Mouse (Mus musculus) embryo, embryonic 11.5 days (tissue): ENCODE results near the gene Zmynd10.
"Not testable (repeated sequence)": the region's sequence is repeated elsewhere in the genome, so short reads cannot be mapped to it uniquely, and the experiment has no call there.

Source experiments
- DNase-seq: peaks from one replicate; pipeline ENCODE4 v3.0.0-alpha.2; 2012; ENCODE audit warnings: low read depth, low spot score

Gene Zmynd10

DNA sequence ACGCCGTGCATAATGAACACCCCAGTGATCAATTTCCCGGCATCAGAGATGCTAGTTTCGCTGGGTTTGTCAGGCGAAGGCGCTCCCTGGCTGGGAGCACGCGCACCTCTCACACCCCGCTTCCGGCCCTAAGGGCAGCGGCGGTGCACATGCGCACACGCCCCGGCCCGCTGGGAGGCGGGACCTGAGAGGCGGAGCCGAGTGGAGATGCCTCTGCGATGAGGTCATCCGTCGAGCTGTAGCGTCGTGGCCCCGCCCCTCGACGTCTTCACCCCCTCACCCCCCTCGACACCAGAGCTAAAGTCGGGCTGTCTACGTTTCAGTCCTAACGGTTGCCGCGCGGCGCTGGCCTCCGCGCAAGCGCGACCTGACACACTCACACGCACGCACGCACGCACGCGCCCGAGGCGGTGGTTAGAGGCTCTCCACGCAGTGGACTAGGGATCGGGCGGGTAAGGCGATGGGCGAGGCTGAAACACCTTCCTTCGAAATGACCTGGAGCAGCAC lies 7.3 kb downstream of the Zmynd10 start:
- peak; percentile 99 for DNase-seq

DNA sequence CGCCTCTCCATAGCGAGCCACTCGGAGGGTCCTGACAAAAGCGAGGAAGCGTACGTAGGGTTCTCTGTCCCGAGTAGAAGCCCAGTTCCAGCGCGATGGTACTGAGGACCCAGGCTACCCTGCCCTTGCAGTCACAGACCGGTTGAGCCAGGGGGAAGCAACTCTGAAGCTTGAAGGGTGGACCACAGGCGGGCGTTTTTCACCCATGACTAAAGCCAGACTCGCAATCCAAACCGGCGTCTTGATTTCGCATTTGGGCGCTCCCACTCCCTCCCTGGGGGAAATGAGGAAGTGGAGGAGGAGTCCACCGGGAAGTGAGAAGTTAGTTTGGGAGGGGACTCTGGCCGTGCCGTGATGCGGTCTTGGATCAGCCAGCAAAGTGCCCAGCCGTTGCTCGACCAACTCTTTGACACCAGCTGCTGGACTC lies 7.9 kb downstream of the Zmynd10 start:
- no peak for DNase-seq

DNA sequence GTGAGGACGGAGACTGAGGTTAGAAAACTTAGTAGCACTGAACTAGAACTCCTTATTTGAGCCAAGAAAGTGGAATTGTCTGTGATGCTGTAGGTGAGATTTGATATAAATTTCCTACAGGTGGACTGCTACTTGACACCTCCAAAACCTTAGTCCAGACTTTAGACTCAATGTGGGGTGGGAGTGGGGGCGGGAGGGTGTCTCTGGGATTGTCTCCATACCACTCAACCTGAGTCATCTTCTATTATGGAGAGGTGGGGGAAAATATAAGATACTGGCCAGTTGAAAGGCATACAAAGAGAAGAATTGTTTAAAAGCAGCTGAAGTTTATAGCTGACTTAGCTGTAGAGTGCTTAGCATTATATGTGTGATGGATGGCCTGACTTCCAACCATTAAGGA lies 8.6 kb downstream of the Zmynd10 start:
- no peak for DNase-seq

DNA sequence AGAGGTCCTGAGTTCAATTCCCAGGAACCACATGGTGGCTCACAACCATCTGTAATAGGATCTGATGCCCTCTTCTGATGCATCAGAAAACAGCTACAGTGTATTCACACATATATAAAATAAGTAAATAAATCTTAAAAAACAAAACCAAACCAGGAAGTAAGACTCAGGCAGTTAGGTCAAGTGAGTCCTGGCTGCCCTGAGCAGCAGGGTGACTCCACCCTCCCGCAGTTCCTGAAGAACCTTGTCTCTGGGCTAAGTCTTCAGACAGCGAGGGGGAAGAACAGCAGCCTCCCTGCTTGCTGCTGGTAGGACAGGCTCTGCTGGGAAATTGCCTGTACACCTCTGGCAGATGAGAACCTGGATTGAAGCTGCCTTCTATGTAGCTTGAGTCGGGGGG lies 9.2 kb downstream of the Zmynd10 start:
- DNase-seq, result no peak

DNA sequence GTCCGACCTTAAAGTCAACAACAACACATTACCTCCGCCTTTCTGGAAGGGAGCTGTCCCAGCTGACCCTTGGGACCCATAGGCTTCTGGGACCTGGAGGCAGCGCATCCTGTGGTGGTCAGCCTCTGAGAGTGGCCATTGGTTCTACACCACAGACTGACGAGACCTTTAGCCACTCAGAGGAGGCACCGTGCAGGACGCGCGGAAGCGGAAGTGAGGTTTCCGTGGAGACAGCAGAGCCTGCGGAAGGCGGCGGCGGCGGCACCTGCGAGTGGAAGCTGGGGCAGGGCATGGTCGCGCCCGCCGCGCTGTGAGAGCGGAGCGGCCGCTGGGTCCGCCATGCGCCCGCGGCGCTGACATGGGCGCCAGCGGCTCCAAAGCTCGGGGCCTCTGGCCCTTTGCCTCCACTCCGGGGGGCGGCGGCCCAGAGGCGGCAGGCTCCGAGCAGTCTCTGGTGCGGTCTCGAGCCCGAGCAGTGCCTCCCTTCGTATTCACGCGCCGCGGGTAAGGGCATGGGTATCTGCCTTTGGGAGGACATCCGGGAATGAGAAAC lies 16.0 kb downstream of the Zmynd10 start, which contains the start of gene Tusc2:
Tusc2 (plus strand) TSS at position 227 of the 553 bp plus-strand sequence.
- DNase-seq, result peak; percentile 88

DNA sequence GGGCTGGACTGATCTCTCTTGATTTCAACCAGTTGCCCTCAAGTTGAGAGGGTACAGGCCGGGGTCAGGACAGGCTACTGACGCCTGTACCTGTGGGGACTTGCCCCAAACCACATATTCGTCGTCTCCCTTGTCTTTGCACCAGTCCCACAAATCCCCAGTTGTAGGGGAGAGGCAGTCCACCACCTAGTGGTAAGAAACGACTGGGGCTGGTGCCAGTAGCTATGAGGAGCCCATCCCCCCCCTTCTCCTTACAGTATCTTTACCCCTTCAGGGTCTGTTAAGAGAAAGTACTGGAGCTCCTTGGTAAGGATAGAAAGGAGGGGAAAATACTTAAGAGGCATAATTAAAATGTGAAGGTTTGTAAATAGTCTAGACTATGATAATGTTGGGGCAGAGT lies 18.5 kb downstream of the Zmynd10 start:
- DNase-seq, result not testable (repeated sequence)

DNA sequence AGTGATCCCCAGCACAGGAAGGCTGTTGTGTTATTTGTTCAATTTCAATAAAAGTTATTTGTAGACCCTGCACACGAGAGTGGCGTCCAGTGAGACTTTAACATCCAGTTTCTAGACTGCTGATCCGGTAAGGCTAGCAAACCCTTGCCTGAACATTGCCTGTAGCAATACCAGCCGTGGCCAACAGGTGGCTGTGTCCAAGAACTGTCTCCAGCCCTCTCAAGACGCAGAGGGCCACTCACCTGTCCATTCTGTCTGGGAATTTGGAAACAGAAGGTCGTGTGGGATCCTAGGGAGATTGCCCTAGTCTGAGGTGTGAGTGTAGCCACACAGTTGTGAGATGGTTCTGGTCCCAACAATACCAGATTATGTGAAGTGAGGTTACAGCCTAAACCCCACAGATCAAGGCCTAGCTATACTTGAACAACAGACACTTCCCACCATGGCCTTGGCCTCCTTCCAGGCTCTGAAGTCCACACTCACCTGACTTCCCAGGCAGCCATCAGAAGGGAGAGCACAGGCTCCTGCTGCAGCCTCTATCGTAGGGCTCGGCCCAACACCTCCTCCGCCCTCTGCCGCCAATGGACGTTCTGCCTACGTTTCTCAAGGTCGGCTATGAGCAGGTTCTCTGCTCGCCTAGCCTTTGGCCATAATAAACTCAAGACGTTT lies 19.1 kb downstream of the Zmynd10 start:
- DNase-seq, result no peak

DNA sequence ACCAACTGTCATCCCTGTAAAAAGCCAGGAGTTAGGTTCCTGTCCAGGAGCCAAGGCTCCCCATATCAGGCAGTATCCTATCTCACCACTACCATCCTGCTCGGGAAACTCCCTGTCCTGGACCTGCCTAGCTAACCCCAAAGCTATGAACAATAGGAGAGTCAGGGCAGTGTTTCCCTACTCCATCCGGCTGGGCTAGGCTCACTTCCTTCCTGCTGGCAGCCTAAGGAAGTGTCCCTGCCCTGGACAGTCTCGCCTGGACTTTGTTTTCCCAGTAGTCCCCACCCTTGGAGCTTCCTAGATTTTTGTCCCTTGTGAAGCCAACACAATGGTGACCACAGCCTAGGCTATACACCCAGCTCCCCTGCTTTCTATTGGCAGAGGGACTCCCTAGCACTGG lies 19.8 kb downstream of the Zmynd10 start:
- no peak for DNase-seq

DNA sequence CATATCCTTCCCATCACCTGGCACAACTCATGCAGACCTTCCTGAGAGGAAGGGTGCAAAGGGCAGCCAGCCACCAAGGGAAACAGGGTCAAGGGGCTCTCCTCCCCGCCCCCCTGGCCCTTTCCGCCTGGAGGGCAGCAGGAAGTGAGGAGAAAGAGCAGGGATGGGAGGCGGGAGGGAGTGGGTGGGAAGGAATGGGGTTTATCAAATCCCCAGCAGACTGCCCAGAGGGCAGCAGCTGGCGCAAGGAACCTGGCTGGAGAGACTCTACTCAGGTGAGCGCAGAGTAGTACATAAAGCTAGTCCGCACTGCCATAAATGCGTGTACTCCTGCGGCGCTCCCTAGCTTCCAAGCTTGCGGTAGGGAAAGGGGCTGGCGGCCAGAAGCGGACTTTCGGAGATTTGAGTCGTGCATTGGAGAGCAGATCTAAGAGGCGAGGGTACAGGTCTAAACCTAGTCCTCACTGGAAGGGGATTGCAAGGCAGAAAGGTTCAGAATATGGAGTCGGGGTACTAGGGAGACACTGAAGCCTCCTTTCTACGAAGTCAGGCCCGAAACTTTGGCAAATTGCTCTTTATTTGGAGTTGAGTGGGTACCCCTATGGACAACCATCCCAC lies 20.7 kb downstream of the Zmynd10 start, which contains the start of gene Hyal2:
Hyal2 (plus strand) TSS at position 244 of the 618 bp plus-strand sequence.
- DNase-seq, result no peak

DNA sequence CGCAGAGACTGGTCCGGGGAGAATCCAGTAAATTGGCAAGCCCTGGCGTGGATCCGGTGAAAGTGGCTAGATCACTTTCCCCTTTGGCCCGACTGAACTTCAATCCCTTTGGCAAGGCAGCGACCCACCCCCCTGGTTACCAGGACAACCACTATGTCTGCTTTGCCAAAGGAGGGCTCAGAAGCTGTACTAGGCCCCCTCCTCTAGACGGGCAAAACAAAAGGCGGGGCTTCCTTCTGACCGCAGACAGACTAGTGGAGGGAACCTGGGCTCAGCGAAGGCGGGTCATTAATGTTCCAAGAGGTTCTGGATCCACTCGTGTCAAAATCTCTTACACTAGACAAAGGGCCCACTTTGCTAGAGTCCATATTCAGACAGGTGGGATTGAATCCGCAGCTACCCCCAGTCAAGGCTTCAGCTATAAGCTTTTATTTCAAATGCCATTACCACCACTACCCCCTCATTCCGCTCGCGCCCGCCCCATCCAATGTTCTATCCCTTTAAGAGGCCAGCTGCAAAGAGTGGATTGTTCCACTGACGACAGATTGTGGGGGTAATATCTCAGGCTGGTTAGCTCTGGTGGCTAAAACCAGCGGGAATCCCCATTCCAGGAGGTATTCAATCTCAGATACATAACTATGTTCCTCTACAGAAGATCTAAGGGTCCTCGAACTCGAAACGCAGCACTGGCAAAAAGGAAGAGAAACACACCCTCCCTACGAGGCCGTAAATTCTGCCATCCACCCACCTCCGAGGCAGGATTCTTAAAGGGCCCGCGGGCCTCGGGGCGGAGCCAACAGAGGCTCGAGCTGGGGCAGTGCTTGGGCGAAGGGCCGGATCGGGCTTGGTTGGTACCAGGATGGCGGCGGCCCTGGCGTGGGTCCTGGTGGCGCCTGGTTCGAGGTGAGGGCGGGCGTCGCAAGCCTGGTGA lies 21.5 kb downstream of the Zmynd10 start:
- DNase-seq, result peak; percentile 84

DNA sequence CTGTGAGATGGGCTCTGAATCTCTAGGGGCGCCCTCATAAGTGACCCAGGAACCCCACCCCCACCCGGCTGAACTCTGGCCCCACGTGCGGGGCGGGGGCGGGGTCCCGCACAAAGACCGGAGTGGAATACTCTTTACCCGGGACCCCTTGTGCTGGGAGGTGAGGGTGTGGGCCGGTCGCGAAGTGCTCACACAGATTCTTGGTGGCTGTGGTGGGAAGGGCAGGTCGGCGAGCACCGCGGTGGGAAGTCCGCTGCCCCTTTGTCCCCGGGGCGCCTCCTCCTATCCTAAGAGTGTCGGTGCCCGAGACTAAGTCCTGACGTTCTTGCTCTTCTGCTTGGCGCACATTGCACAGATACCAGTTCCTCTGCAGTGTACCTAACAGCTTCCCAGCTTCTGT lies 22.2 kb downstream of the Zmynd10 start:
- DNase-seq, result peak; percentile 51

DNA sequence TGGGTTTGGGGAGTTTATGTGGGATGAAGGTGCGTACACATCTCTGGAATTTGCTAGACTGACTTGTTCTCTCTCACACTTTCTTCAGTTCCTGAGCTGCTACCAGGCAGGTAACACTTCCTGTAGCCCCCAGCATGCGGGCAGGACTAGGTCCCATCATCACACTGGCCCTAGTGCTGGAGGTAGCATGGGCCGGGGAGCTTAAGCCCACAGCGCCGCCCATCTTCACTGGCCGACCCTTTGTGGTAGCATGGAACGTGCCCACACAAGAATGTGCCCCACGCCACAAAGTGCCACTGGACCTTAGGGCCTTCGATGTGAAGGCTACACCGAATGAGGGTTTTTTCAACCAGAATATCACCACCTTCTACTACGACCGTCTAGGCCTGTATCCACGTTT lies 22.9 kb downstream of the Zmynd10 start:
- DNase-seq, result no peak

DNA sequence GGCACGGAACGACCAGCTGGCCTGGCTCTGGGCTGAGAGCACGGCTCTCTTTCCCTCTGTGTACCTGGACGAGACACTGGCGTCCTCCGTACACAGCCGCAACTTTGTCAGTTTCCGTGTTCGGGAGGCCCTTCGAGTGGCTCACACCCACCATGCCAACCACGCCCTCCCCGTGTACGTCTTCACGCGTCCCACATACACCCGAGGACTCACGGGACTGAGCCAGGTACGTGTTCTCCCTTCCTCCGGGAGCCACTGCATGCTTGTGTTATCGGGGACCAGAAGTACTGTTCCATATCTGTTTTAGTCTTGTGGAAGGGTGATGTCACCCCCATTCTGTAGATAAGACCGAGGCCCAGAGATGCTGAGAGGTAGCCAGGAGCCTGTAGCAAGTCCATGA lies 23.7 kb downstream of the Zmynd10 start:
- DNase-seq, result no peak

DNA sequence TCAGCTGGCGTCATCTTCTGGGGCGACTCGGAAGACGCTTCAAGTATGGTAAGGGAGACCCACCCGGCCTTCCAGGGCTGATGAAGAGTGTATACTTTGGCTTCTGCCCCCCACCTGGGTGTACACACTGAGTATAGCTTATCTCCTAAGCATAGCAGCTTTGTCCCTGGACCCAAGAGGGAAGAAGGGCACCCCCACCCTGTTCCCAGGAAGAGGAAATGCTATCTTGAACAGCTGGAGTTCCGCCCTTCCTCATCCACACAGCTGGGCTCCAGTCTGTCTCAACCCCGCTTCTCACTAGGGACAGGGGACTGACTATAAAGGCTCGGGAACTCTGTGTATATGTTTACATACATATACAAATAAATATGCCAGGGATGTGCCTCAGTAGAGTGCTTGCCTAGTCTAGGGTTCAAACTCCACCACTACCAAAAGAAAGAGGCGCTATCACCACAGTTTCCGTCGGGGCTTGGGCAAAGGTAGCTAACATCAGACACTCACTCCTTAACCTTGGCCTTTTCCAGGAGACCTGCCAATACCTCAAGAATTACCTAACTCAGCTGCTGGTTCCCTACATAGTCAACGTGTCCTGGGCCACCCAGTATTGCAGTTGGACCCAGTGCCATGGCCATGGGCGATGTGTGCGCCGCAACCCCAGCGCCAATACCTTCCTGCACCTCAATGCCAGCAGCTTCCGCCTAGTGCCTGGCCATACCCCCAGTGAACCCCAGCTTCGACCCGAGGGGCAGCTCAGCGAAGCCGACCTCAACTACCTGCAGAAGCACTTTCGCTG lies 24.6 kb downstream of the Zmynd10 start:
- DNase-seq, result no peak

DNA sequence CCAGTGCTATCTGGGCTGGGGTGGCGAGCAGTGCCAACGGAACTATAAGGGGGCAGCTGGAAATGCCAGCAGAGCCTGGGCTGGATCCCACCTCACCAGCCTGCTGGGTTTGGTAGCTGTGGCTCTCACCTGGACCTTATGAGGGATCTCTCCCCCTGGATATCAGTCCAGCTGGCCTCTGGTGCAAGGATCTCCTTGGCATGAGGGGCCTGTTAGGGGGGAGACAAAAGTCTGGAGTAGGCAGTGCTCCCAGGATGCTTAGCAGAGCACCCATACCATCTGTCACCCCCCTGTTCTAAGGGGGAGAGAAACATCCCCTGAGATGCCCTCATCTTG lies 25.2 kb downstream of the Zmynd10 start:
- no peak for DNase-seq

DNA sequence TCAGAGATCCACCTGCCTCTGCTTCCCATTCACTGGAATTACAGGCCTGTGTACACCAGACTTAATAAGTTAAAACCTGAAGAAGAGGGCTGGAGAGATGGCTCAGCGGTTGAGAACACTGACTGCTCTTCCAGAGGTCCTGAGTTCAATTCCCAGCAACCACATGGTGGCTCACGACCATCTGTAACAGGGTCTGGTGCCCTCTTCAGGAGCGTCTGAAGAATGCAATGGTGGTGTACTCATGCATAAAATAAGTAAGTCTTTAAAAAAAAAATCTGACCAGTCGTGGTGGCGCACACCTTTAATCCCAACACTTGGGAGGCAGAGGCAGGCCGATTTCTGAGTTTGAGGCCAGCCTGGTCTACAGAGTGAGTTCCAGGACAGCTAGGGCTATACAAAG lies 26.7 kb downstream of the Zmynd10 start:
- DNase-seq, result not testable (repeated sequence)

DNA sequence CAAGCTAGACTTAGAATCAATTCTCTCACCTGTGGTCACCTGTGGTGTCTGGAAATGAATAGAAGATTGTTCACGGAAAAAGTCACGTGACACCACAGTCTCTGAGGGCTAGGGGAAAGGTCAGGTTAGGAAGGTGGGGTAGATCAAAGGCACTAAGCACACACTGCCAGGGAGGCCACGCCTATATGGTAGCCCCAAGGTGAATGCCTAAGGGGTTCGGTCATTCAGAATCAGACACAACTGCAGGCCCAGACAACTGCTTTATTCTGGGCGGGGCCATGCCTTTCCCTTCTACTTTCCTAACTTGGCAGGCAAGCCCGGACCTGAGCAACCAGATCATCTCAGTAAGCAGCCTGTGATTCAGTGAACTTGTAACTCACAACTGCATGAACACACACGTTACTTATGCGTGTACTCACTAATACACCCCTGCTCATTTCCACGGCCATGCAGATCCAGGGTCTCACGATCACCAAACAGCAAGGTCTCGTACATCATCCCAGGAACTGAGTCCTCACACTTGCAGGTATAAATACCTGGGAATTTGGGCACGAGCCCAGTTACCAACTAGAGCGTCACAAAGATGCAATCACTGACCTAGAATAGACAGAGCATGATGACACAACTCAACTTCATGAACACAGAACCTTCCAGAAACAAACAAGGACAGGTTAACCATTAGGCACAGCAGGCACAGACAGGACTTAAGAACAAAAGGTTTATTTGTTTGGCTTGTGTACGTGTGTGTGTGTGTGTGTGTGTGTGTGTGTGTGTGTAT lies 28.7 kb downstream of the Zmynd10 start:
- no peak for DNase-seq

DNA sequence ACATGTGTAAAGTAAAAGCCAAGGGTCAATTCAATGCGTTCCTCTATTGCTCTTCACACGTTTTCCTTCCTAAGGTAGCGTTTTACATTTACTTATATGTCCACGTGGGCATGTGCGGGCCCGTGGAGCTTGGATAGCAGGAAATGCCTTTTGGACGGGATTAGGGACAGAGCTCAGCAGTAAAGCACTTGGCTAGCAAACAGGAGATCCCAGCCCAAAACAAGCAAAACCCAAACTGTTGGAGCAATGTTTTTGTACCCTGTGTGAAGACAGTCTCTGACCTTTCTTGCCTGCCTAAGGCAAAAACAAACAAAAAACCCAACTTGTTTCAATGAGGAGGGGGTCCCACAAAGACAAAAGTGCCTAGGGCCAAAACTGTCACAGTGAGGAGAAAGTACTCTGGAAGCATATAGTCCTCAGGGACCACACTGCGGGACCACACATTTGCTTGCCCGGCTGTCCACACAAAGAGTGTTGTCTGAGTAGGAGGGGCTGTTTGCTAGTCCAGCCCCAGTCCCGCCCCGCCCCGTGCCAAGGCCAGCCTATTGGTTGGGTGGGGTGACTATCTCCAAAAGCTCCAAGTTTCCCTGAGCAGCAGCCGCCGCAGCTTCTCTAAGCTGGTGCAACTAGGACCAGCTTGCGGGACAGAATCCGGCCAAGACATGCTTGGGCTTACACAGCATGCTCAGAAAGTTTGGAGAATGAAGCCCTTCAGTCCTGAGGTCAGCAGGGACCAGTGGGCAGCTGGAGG lies 29.4 kb downstream of the Zmynd10 start, which contains the start of gene Hyal1:
Hyal1 (plus strand) TSS at position 571 of the 751 bp plus-strand sequence.
- DNase-seq, result peak; percentile 73

DNA sequence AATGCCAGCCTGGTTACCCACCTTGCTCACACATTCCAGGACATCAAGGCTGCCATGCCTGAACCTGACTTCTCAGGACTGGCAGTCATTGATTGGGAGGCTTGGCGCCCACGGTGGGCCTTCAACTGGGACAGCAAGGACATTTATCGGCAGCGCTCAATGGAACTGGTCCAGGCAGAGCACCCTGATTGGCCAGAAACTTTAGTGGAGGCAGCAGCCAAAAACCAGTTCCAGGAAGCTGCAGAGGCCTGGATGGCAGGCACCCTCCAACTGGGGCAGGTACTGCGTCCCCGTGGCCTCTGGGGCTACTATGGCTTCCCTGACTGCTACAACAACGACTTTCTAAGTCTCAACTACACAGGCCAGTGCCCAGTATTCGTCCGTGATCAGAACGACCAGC lies 30.8 kb downstream of the Zmynd10 start:
- DNase-seq, result no peak
